Mouse (Mus musculus) testis, postnatal 14 days (tissue): Measurements from ENCODE around the gene Ccdc124.

Experiments used
- DNase-seq: peaks from one replicate; pipeline ENCODE4 v3.0.0; 2021; ENCODE audit warnings: low spot score

Gene Ccdc124

GRCm38 (mm10) chr8:70822594-70822993 lies 51.1 kb downstream of the Ccdc124 start:
- peak; percentile 64 for DNase-seq

GRCm38 (mm10) chr8:70821992-70822391 lies 51.7 kb downstream of the Ccdc124 start:
- DNase-seq: peak; percentile 42

GRCm38 (mm10) chr8:70821399-70821962 lies 52.3 kb downstream of the Ccdc124 start:
- DNase-seq: peak; percentile 66

- DNase-seq: peak; percentile 81
Measured at GRCm38 (mm10) chr8:70820101-70820935, 53.4 kb downstream of the Ccdc124 start.
